Mouse (Mus musculus) brain, adult 10 weeks (tissue): Measurements from ENCODE around the gene Fxyd7. TPM values are rescaled to one million over a fixed set of nuclear protein-coding genes. Genes with fewer than 3 reads are reported as not detected.

Source experiments
- polyA plus RNA-seq: library from polyadenylated mRNA; stranded (reverse); fragments of 350-450 nt; fragmentation: Illumina TruSeq; extraction: RNeasy Lipid Tissue Mini Kit (QIAGEN cat#74804); gene quantifications from one replicate; pipeline ENCODE4 v1.2.3, GENCODE M21; 2015; ENCODE audit warnings: low read depth, low replicate concordance

Fxyd7 gene
- 169 TPM for polyA plus RNA-seq

DNA sequence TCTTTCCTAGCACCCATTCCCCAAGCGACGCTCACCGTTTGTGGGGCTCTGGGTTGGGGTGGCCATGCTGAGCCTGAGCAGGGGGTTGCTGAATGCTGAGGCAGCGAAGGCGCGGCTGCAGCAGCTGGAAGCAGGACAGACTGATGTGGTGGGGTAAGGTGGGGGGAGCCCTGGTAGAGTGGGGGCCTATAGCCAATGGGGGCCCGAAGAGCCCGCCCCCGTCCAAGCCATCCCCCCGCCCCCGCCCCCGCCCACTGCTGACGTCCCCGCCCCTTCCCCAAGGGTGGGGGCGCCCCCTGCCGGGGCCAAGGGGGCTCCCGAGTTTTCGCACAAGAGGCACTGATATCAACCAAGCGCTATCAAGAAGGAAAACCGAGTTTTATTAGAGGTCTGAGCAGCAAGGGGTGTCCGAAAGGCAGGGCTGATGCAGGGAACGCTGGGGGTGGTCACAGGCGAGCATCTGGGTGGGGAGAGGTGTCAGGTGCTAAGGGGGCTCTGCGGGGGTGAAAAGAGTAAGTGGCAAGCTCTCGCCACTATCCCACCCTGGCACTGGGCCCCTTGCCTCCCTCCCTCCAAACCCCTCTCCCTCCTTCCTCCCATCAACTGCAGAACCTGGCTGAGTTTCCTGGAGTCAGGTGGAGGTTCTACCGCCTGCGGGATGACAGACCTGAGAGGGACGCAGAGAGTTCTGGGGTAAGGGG is at the start of gene Fxyd7:
Fxyd7 (minus strand) TSS at position 147 of the 701 bp plus-strand sequence.

DNA sequence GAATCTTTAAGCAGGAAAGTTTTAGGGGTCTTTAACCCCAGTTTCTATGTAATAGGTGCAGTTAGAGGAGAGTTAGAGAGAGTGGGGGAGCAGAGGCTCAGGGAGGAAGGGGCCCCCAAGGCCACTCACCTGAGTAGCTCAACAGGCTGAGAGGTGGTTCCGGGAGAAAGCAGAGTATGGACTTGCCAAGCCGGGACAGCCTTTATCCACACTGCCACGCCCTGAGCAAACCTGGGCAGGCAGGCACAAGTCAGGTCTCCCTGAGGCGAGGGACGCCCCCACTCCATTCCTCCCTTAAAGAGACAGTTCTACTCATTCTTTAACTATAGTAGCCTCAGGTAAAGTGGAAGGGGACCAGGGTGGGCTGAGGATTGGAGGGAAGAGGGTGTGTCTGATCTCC is 25.2 kb upstream of the Fxyd7 start, which contains the start of gene Fxyd3:
Fxyd3 (minus strand) TSS at position 213 of the 400 bp plus-strand sequence.

DNA sequence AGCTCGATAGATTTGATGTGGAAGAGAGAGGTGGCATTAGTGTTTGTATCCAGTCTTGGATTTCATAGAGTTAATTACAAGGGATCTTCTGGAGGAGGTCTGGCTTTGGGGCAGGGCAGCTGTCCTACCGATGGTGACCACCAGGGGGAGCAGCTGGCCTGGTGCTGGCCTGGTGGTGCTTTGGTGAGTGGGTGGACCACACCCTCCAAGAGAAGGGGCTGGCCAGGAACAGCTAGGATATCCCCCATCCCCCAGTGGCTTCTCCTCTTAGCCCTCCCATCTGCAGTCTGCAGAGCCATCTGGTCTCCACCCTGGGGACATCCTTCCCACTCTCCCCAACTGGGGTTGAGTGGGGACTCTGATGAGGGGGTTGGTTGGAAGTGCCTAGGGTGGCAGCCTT is 7.8 kb upstream of the Fxyd7 start, which contains the start of gene Lgi4:
Lgi4 (plus strand) TSS at position 235 of the 400 bp plus-strand sequence.

DNA sequence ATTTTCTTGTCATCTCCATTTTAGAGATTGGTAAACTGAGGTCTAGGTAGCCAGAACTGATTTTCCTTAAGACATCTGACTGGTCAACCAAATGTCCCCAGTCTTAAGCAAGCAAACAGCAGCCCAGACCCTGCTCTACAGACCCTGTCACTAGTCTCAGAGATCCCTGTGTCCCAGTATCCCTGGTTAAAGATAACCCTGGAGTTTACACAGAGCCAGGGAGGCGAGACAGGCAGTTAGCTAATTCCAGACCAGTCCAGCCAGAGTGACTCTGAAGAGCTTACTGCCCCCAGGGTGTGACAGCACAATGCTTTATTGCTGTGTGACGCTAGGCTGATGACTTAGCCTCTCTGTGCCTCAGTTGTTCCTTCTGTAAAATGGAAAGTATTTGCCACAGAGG is 5.8 kb upstream of the Fxyd7 start, which contains the start of gene Fxyd1:
Fxyd1 (minus strand) TSS at position 129 of the 400 bp plus-strand sequence.

DNA sequence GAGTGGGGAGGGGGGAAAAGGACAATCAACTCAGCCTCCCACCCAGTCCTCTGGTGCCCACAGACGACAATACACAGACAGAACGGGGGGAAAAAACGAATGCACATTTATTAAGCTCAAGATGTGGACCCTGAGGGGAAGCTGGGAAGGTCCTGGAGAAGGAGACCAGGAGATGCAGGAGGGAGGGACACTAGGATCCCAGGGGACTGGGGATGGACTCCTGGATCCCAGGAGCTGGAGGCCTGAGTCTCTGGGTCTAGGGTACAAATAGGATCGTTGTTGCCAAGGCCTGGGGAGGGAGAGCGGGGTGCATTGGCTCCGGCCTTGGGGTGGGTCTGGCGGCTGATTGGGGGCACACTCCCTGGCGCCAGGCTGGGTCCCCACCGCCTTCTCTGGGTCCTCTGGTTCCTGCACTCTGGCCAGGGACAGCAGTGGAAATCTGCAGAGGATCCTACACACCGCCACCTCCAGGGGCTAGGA is 8.8 kb downstream of the Fxyd7 start, which contains the start of gene Fxyd5:
Fxyd5 (minus strand) TSS at position 51 of the 480 bp plus-strand sequence.

Other genes with a start within 250 kb of the Fxyd7 start
- gene Ffar2, start 227.7 kb downstream of the Fxyd7 start, polyA plus RNA-seq = not detected
- gene Ffar3, start 195.3 kb downstream of the Fxyd7 start, polyA plus RNA-seq = not detected
- gene Ffar1, start 189.9 kb downstream of the Fxyd7 start, polyA plus RNA-seq = not detected
- gene Cd22, start 171.1 kb downstream of the Fxyd7 start, polyA plus RNA-seq = 0.55 TPM
- gene Mag, start 136.6 kb downstream of the Fxyd7 start, polyA plus RNA-seq = 324 TPM
- gene Hamp2, start 126.8 kb downstream of the Fxyd7 start, polyA plus RNA-seq = not detected
- gene Hamp, start 107.4 kb downstream of the Fxyd7 start, polyA plus RNA-seq = not detected
- gene Usf2, start 94.7 kb downstream of the Fxyd7 start, polyA plus RNA-seq = 193 TPM
- 8.0 TPM for gene Lsr, start 78.0 kb downstream of the Fxyd7 start, polyA plus RNA-seq
- gene Fam187b, start 77.7 kb downstream of the Fxyd7 start, polyA plus RNA-seq = not detected
- gene Fxyd5, start 9.0 kb downstream of the Fxyd7 start, polyA plus RNA-seq = 51.2 TPM
- gene Fxyd1, start 5.7 kb upstream of the Fxyd7 start, polyA plus RNA-seq = 148 TPM
- 27.6 TPM for gene Lgi4, start 7.9 kb upstream of the Fxyd7 start, polyA plus RNA-seq
- gene Fxyd3, start 25.2 kb upstream of the Fxyd7 start, polyA plus RNA-seq = not detected
- gene Hpn, start 63.8 kb upstream of the Fxyd7 start, polyA plus RNA-seq = 2.6 TPM
- gene Scn1b, start 75.5 kb upstream of the Fxyd7 start, polyA plus RNA-seq = 542 TPM
- gene Gramd1a, start 104.4 kb upstream of the Fxyd7 start, polyA plus RNA-seq = 112 TPM
- gene Scgb2b2, start 239.0 kb upstream of the Fxyd7 start, polyA plus RNA-seq = not detected
- gene Scgb1b2, start 240.4 kb upstream of the Fxyd7 start, polyA plus RNA-seq = not detected